Comparison of ENCODE assay signal across 8 mouse cellular contexts in the genomic region with DNA sequence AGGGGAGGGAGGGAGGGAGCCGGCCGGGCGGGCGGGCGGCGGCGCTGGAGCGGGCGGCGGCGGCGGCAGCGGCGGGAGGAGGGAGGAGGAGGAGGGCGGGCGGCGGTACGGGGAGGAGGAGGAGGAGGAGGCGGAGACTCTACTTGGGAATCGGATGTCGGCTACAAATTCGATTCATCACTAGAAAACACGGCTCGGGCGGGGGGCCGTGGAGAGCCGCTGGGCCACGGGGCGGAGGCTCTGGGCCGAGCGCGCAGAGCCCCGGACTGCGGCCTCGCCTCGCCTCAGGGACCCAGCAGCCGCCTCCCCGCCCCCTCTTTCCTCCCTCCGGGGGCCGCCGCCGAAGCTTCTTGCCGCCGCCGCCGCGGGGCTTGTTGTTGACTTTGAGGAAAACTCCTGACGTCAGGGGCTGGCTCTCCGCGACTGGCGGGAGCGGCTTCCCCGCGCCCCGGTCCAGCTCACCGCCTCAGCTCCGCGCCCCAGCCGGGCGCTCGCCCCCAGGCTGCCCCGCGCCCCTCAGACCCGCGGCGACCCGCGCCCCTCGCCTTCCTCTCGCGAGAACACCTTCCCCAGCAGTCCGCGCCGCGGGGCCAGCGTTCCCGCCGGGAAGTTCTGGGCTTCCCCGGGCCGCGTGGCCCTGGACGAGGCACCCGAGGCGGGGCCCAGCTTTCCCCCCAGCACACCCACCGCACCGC. TPM values are rescaled to one million over a fixed set of nuclear protein-coding genes. Genes with fewer than 3 reads are reported as not detected.
DNase-seq lines count a peak whose midpoint lies in the region; ATAC-seq and TF ChIP-seq lines count a peak whose summit lies in the region.

No protein-coding gene starts in this region.

- peak overlapping the region; percentile 93 for H3K27ac ChIP-seq in ES-E14 (ENCODE audit: insufficient read depth, low read depth, low read length, poor library complexity, severe bottlenecking)
- peak overlapping the region; percentile 100 for H3K27ac ChIP-seq in forebrain, embryonic 15.5 days (replicated peaks)
- H3K27ac ChIP-seq in layer of hippocampus, adult 2 months = peak overlapping the region; percentile 98
- peak overlapping the region; percentile 73 for H3K27ac ChIP-seq in olfactory bulb, adult 2 months (ENCODE audit: insufficient read depth, low read depth, low read length)

- intact Hi-C loops in heart, postnatal 25 days (cut with DNase I) = loop anchor here (5.0 kb wide), 1 partner anchor 184 kb away; a partner anchor contains a TSS

- no peak for TF ChIP-seq CTCF in layer of hippocampus, adult 2 months (conservative IDR thresholded peaks at IDR 0.05)
- no peak for TF ChIP-seq CTCF in lung, adult 2 months (IDR thresholded peaks at IDR 0.05; ENCODE audit: insufficient read depth, low read length)
- no peak for TF ChIP-seq CTCF in olfactory bulb, adult 2 months (IDR thresholded peaks at IDR 0.05; ENCODE audit: insufficient read depth, low read depth, low read length)

- H3K4me2 ChIP-seq in forebrain, embryonic 15.5 days (replicated peaks) = peak overlapping the region; percentile 78

- peaks cover 3% of the 10 kb centered on the region in 2 experiments; a peak in 2 of 4 replicates for H3K4me1 ChIP-seq in ES-E14 (ENCODE audit: control insufficient read depth in 2 of 2, insufficient read depth in 2 of 2, low read length in 2 of 2, poor library complexity in 1 of 2)
- H3K4me1 ChIP-seq in forebrain, embryonic 15.5 days = peaks cover 30% of the 10 kb centered on the region
- peaks cover 2% of the 10 kb centered on the region; the same call in 1 of the 2 replicates for H3K4me1 ChIP-seq in lung, adult 2 months (ENCODE audit: control insufficient read depth, insufficient read depth, low read length)
- peaks cover 4% of the 10 kb centered on the region; the same call in 1 of the 2 replicates for H3K4me1 ChIP-seq in olfactory bulb, adult 2 months (ENCODE audit: control insufficient read depth, insufficient read depth, low read length)

- peak; percentile 89 for ATAC-seq in forebrain, embryonic 15.5 days (replicated peaks)

- DNase-seq in ES-E14 (ENCODE audit: low read depth, low spot score) = peak; percentile 57
- DNase-seq in cerebellum, adult 11-12 months = peak; percentile 85
- peak; percentile 74 for DNase-seq in heart, postnatal 25 days (ENCODE audit: low spot score)
- DNase-seq in layer of hippocampus, adult 2 months (ENCODE audit: low spot score in 2 of 2) = peak; percentile 71 to 79
- peak; percentile 77 for DNase-seq in lung, adult 2 months
- peak; percentile 66 to 76 for DNase-seq in thymus, adult 18-20 months

- H3K27me3 ChIP-seq in forebrain, embryonic 15.5 days = no peaks in the 10 kb centered on the region

- no peaks in the 10 kb centered on the region for H3K36me3 ChIP-seq in ES-E14 (ENCODE audit: control insufficient read depth, insufficient read depth, low read length, poor library complexity, severe bottlenecking)
- no peaks in the 10 kb centered on the region for H3K36me3 ChIP-seq in forebrain, embryonic 15.5 days

- WGBS in forebrain, embryonic 15.5 days = under 1% methylated on average over 54 of the region's 86 CpGs
- WGBS in lung, adult 2 months = 1% methylated on average over 60 of the region's 86 CpGs
- under 1% methylated on average over 68 of the region's 86 CpGs for WGBS in olfactory bulb, adult 2 months

- H3K9ac ChIP-seq in ES-E14 (ENCODE audit: insufficient read depth, low read depth, low read length, poor library complexity, severe bottlenecking) = peak overlapping the region; percentile 82
- H3K9ac ChIP-seq in forebrain, embryonic 15.5 days (replicated peaks) = peak overlapping the region; percentile 98

- no peaks in the 10 kb centered on the region for H3K9me3 ChIP-seq in ES-E14 (ENCODE audit: control insufficient read depth, insufficient read depth, low read depth, low read length)
- no peaks in the 10 kb centered on the region for H3K9me3 ChIP-seq in forebrain, embryonic 15.5 days

- in situ Hi-C loops in ES-E14 (cut with MboI; ENCODE audit: low sequenced_read_pairs in 2 of 2, unreplicated experiment in 2 of 2) = no loop called here

- no peak for TF ChIP-seq POLR2A in lung, adult 2 months (IDR thresholded peaks at IDR 0.05; ENCODE audit: borderline replicate concordance, extremely low read depth, low read depth, low read length)
- TF ChIP-seq POLR2A in olfactory bulb, adult 2 months (IDR thresholded peaks at IDR 0.05; ENCODE audit: insufficient read depth, low read depth, low read length) = no peak; the same call in 1 of the 2 replicates

- H3K4me3 ChIP-seq in ES-E14 (ENCODE audit: insufficient read depth in 1 of 2, low read depth in 1 of 2, low read length in 2 of 2, poor library complexity in 1 of 2, severe bottlenecking in 1 of 2) = peak overlapping the region; percentile 93 to 100
- H3K4me3 ChIP-seq in forebrain, embryonic 15.5 days = peak overlapping the region; percentile 96
- peak overlapping the region; percentile 73 for H3K4me3 ChIP-seq in layer of hippocampus, adult 2 months
- H3K4me3 ChIP-seq in lung, adult 2 months (replicated peaks; ENCODE audit: extremely low read depth, low read depth, low read length) = peak overlapping the region; percentile 72
- peak overlapping the region; percentile 85 for H3K4me3 ChIP-seq in olfactory bulb, adult 2 months (ENCODE audit: insufficient read depth, low read depth, low read length)

TF ChIP-seq in ES-E14, 5 proteins besides CTCF, POLR2A, EP300 and RAD21:
- peak; percentile 81 for TF ChIP-seq CHD2 (IDR thresholded peaks at IDR 0.05; ENCODE audit: low read depth, low read length)
- TF ChIP-seq ZNF384 (IDR thresholded peaks at IDR 0.05; ENCODE audit: low read depth, low read length) = no peak
- no peak for TF ChIP-seq MAFK (IDR thresholded peaks at IDR 0.05; ENCODE audit: insufficient read depth, low read depth, low read length)
- no peak for TF ChIP-seq HCFC1 (IDR thresholded peaks at IDR 0.05; ENCODE audit: borderline replicate concordance, insufficient read depth, low read length)
- TF ChIP-seq ZC3H11A (IDR thresholded peaks at IDR 0.05; ENCODE audit: borderline replicate concordance, low read depth, low read length) = peak; percentile 37; the same call in 1 of the 2 replicates

RNA-seq across cellular contexts. Expression of a gene that starts 0.5 kb away (rescaled TPM):
- 8.4 and 8.5 TPM in 2 replicates for total RNA-seq in ES-E14 (2012; rRNA removed)
- polyA plus RNA-seq in forebrain, embryonic 15.5 days (2015; fragmentation: Nextera tagmentation; extraction: Ambion mirVana) = 37.3 and 38.8 TPM in 2 replicates
- total RNA-seq in heart, postnatal 25 days (2021) = 10 to 100 TPM; 20.4 to 23.8 TPM
- 100 to 1,000 TPM; 253 to 255 TPM for total RNA-seq in layer of hippocampus, adult 2 months (2021)
- 10.0 and 15.1 TPM in 2 replicates for polyA plus RNA-seq in lung, adult 2 months (2012; rRNA removed)
- polyA plus RNA-seq in olfactory bulb, adult 2 months (2012; ENCODE audit: insufficient read depth, insufficient read length, low replicate concordance, missing spikeins) = 195 and 204 TPM in 2 replicates

Comparison
In these comparisons a context has a peak if more than half of its experiments do, and no peak if none do; other contexts are left out.
1. Peak in every context shown above with its lines: DNase-seq, ATAC-seq, H3K4me3 ChIP-seq and H3K27ac ChIP-seq.
2. RNA of a gene that starts 0.5 kb away (total RNA-seq): 253 to 255 TPM in layer of hippocampus, adult 2 months; 20.4 to 23.8 TPM in heart, postnatal 25 days and 8.4 to 8.5 TPM in ES-E14; every median in the first group is over 10 times any median in the second.